ENCODE assay signal across 23 mouse cellular contexts in genomic region chr3:145645463-145645862, GRCm38 (mm10). TPM values are rescaled to one million over a fixed set of nuclear protein-coding genes. Genes with fewer than 3 reads are reported as not detected.
A peak's percentile ranks its signal among the peaks of the same experiment; 100 is the strongest.
DNase-seq lines count a peak whose midpoint lies in the region; ATAC-seq lines count a peak whose summit lies in the region.
"Had no signal": no experiment of that assay in that cellular context is flagged by ENCODE, and none has a peak within 500 bp of the region (broad histone marks: within the 10 kb centered on the region; RNA-seq: fewer than 3 reads in every experiment).

No protein-coding gene starts in this region.

- H3K4me2 ChIP-seq in heart, embryonic 13.5 days = no peak overlapping the region
- H3K4me2 ChIP-seq in forebrain, embryonic 13.5 days = no peak overlapping the region
- H3K4me2 ChIP-seq: embryonic facial prominence, embryonic 12.5 days; heart, embryonic 15.5 days; hindbrain, embryonic 14.5 days; stomach, embryonic 15.5 days had no signal

- H3K9ac ChIP-seq in heart, embryonic 13.5 days = no peak overlapping the region
- no peak overlapping the region for H3K9ac ChIP-seq in forebrain, embryonic 13.5 days
- H3K9ac ChIP-seq: embryonic facial prominence, embryonic 12.5 days; heart, embryonic 15.5 days; hindbrain, embryonic 14.5 days; midbrain, embryonic 13.5 days; stomach, embryonic 15.5 days had no signal

- peak; percentile 37 for DNase-seq in embryo, embryonic 10.5 days (ENCODE audit: low spot score)
- no peak for DNase-seq in embryo, embryonic 11 days
- no peak for DNase-seq in heart, adult 8-10 months (ENCODE audit: low spot score)
- DNase-seq in 3T3-L1 (ENCODE audit: low read depth, low spot score) = peak; percentile 52
- no peak for DNase-seq in layer of hippocampus, postnatal 10 days (ENCODE audit: low spot score in 2 of 2)
- DNase-seq: adrenal gland, adult 2 months; cerebellum, adult 11-12 months; cerebellum, postnatal 10 days; heart, postnatal 36 days; kidney, adult 2 months; layer of hippocampus, adult 9-11 months; left cerebral cortex, postnatal 4 days; thymus, postnatal 25 days had no signal

- peaks cover 46% of the 10 kb centered on the region for H3K4me1 ChIP-seq in heart, embryonic 13.5 days
- peaks cover 57% of the 10 kb centered on the region for H3K4me1 ChIP-seq in forebrain, embryonic 13.5 days

- peaks cover 17% of the 10 kb centered on the region for H3K36me3 ChIP-seq in heart, embryonic 13.5 days
- H3K36me3 ChIP-seq in forebrain, embryonic 13.5 days (ENCODE audit: poor library complexity, severe bottlenecking) = peaks cover 6% of the 10 kb centered on the region; the same call in 1 of the 2 replicates
- H3K36me3 ChIP-seq: midbrain, embryonic 13.5 days; stomach, embryonic 15.5 days had no signal

- 0 out of 2 replicates have a peak overlapping the region, but pooled peaks have one; percentile 36 for H3K27ac ChIP-seq in heart, embryonic 13.5 days (replicated peaks)
- H3K27ac ChIP-seq in forebrain, embryonic 13.5 days = peak overlapping the region; percentile 54
- H3K27ac ChIP-seq: embryonic facial prominence, embryonic 12.5 days; heart, embryonic 15.5 days; hindbrain, embryonic 14.5 days; kidney, postnatal 0 days; midbrain, embryonic 13.5 days; stomach, embryonic 15.5 days had no signal

- no peaks in the 10 kb centered on the region for H3K9me3 ChIP-seq in heart, embryonic 13.5 days
- no peaks in the 10 kb centered on the region for H3K9me3 ChIP-seq in forebrain, embryonic 13.5 days (replicated peaks)
- H3K9me3 ChIP-seq: embryonic facial prominence, embryonic 12.5 days; heart, embryonic 15.5 days; midbrain, embryonic 13.5 days; stomach, embryonic 15.5 days had no signal

- 52% methylated on average over 6 of the region's 6 CpGs for WGBS in heart, embryonic 13.5 days
- 51% methylated on average over 6 of the region's 6 CpGs for WGBS in forebrain, embryonic 13.5 days

- H3K4me3 ChIP-seq in heart, embryonic 13.5 days = no peak overlapping the region
- H3K4me3 ChIP-seq in forebrain, embryonic 13.5 days = no peak overlapping the region
- H3K4me3 ChIP-seq: embryonic facial prominence, embryonic 12.5 days; erythroblast, embryonic 14.5 days; heart, embryonic 15.5 days; midbrain, embryonic 13.5 days; stomach, embryonic 15.5 days had no signal

- H3K27me3 ChIP-seq in heart, embryonic 13.5 days (replicated peaks) = no peaks in the 10 kb centered on the region
- H3K27me3 ChIP-seq in forebrain, embryonic 13.5 days = peaks cover 6% of the 10 kb centered on the region; the same call in 1 of the 2 replicates
- H3K27me3 ChIP-seq: heart, embryonic 15.5 days; stomach, embryonic 15.5 days had no signal

- no peak for ATAC-seq in heart, embryonic 13.5 days (ENCODE audit: extremely low read depth, insufficient number of reproducible peaks, low FRiP score, low TSS enrichment)
- ATAC-seq in forebrain, embryonic 13.5 days = no peak
- ATAC-seq: midbrain, embryonic 13.5 days had no signal

RNA-seq across cellular contexts. Expression of gene Ccn1, which starts 4.3 kb away (rescaled TPM):
- polyA plus RNA-seq in heart, embryonic 13.5 days (2015; fragmentation: Nextera tagmentation; extraction: Ambion mirVana) = 60.0 and 62.1 TPM in 2 replicates
- 10 to 100 TPM; 53.0 to 86.1 (median 71.0) TPM for total RNA-seq in heart, adult 8-10 months (2022)
- polyA plus RNA-seq in forebrain, embryonic 13.5 days (2015; fragmentation: Nextera tagmentation; extraction: Ambion mirVana) = 32.9 and 35.6 TPM in 2 replicates
- 1 to 10 TPM; 6.1 to 6.8 TPM for total RNA-seq in layer of hippocampus, postnatal 10 days (2021)
- total RNA-seq: megakaryocyte progenitor cell, adult 5-6 weeks had no signal

Comparison
In these comparisons a context has a peak if more than half of its experiments do, and no peak if none do; other contexts are left out.
1. DNase-seq: peak in embryo, embryonic 10.5 days (single experiment) and 3T3-L1 (single experiment); none in embryo, embryonic 11 days (single experiment), heart, adult 8-10 months (single experiment) and layer of hippocampus, postnatal 10 days (0 of 2).
2. RNA of gene Ccn1, which starts 4.3 kb away (total RNA-seq): 53.0 to 86.1 TPM in heart, adult 8-10 months; 6.1 to 6.8 TPM in layer of hippocampus, postnatal 10 days; every median in the first group is over 4 times any median in the second.